Mouse (Mus musculus) heart, postnatal 25 days (tissue): ENCODE results near the gene 4930407I10Rik. TPM values are rescaled to one million over a fixed set of nuclear protein-coding genes. Genes with fewer than 3 reads are reported as not detected.

ENCODE experiments used
- DNase-seq: peaks from one replicate; pipeline ENCODE4 v3.0.0; 2022; ENCODE audit warnings: low spot score
- intact Hi-C: fragments of 180-260 bp; cut with DNase I; formaldehyde crosslinking; loops from one replicate; pipeline ENCODE4 v1.15.1; 2025
- total RNA-seq, 2 experiments: library from RNA; stranded (reverse); gene quantifications; 2 replicates each; pipeline ENCODE4 v1.2.3; 2021

The 4930407I10Rik gene
- total RNA-seq, 2 experiments from 2014 or later = not detected

DNA sequence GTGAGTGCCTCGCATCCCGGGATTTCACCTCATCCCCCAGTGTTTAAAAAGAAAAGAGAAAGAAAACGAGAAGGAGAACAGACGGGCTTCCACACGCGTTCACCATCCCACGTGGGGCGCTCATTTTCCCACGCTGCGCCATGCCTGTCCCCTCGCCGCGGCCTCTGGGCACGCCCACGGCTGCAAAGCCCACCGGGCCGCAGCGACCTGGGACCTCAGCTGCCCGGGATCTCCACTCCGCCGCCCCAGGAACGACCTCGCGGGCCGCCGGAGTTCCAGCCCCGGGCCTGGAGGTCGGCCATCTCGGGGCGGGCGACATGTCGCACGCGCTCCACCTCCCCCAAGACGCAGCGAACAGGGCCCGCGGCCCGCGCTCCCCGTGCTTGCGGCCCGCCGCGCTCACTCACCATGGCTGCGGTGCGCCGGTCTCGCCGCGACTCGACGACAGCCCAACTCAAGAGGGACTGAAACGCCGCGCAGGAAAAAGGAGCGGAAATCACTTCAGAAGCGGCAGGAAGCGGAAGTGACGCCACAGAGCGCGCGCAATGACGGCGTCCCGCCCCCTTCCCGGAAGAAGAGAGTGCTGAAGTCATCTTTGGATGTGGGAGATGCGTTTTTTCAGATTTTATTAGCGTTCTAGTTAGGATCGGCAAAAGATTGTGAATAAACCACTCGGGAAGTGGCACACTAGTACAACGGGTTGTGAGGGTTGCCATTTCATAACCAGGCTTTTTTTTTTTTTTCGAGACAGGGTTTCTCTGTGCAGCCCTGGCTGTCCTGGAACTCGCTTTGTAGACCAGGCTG lies 11.7 kb upstream of the 4930407I10Rik start, which contains the start of gene Snu13:
TSS of gene Snu13 (minus strand) at position 519 of the 804 bp plus-strand sequence.
- DNase-seq = peak; percentile 76
- intact Hi-C loops = no loop called here

- no peak for DNase-seq
- intact Hi-C loops = loop anchor here (5.0 kb wide), 1 partner anchor 75 kb away; the partner anchor contains the start of gene Ccdc134
Observed at GRCm38 (mm10) chr15:82052544-82052943, 6.4 kb upstream of the 4930407I10Rik start.

DNA sequence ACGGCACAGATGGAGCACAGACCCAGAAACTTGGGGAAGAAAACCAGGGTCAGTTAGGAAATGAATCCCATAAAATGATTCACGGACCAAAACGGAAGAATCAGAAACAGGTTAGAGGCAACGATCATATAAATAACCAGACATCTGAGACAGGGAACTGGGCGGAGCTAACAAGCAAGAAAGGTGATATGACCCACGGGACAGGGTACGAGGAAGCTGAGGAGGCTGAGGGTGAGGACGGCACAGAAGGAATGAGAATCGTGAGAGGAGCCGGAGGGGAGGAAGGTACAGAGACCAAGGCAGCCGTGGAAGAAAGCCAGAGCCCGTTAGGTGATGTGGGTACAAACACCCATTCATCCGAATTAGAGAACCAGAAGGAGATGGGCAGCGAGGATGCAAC lies 5.0 kb downstream of the 4930407I10Rik start:
- intact Hi-C loops = no loop called here

DNA sequence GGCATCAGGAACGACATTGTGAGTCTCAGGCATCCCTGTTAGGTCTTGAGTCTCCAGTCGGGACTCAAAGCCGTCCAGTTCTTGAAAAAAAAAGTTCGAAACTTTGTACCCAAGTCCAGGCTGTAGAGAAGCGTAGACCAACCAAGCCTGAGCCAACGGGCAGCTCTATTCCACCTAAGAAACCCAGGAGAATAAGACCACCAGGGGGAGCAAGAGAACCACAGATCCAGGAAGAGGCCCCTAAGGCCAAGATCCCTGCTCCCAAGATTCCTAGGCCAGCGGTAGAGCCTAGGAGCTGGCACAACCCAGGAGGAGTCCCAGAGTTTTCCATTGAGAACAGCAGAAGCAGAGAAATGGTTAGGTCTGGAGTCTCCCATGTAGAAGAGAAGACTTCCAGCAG lies 6.6 kb downstream of the 4930407I10Rik start:
- peak; percentile 35 for DNase-seq
- intact Hi-C loops = loop anchor here (1.0 to 5.0 kb wide), 2 partner anchors 42 to 171 kb away; no protein-coding TSS in a partner anchor

More for the DNA sequence above, 5.0 kb downstream of the 4930407I10Rik start:
- DNase-seq = no peak

- DNase-seq = no peak
- intact Hi-C loops = loop anchor here (5.0 kb wide), 1 partner anchor 37 kb away; no protein-coding TSS in a partner anchor
Observed at GRCm38 (mm10) chr15:82069898-82070297, 10.9 kb downstream of the 4930407I10Rik start, which contains the start of gene Mei1. Gene Mei1 (plus strand): TSS chr15:82069996.

- DNase-seq = no peak
- intact Hi-C loops = no loop called here
Observed at GRCm38 (mm10) chr15:82071816-82072469, 13.0 kb downstream of the 4930407I10Rik start.

GRCm38 (mm10) chr15:82073490-82073889 lies 14.5 kb downstream of the 4930407I10Rik start:
- DNase-seq = no peak
- intact Hi-C loops = no loop called here

GRCm38 (mm10) chr15:82079883-82080282 lies 20.9 kb downstream of the 4930407I10Rik start:
- intact Hi-C loops = loop anchor here (5.0 kb wide), 1 partner anchor 82 kb away; no protein-coding TSS in a partner anchor
- no peak for DNase-seq

GRCm38 (mm10) chr15:82081161-82081560 lies 22.2 kb downstream of the 4930407I10Rik start:
- no peak for DNase-seq
- intact Hi-C loops = no loop called here

DNA sequence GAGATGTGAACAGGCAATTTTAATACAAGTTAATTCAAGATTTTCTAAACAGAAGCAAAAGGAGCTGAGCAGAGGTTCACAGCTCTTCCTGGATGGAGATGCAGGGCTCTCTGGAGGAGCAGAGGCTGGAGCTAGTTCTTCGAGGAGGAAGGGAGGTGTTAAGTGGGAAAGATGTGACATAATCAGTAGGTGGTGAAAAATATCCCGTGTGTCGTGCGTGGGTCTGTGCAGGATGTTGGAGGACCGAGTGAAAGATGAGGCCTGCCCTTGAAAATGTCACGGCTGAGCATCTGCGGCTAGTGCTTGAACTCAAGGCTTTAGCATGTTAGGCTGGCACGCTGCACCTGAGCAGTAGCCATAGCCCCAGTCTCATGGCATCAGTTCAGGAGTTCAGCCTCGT lies 26.7 kb downstream of the 4930407I10Rik start:
- intact Hi-C loops = no loop called here
- no peak for DNase-seq

DNA sequence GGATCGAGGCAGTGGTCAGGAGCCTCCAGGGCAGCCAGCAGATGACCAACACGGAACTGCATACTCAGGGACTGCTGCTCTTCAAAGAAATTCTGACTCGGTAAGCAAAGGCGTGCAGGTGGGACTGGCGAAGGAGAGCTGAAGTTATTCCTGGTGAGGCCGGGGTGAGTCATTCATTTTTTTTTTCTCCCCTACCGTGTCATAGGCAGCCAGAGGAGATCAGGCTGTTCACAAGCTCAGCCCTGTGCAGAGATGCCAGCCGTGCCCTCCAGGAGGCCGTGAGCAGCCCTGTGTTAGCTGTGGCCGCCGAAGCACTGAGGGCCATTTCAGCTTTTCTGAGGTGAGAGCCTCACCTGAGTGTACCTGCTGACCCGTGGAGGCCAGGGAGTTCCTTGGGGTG lies 27.2 kb downstream of the 4930407I10Rik start:
- intact Hi-C loops = no loop called here
- no peak for DNase-seq

- intact Hi-C loops = no loop called here
- DNase-seq = no peak
Observed at GRCm38 (mm10) chr15:82087266-82087665, 28.3 kb downstream of the 4930407I10Rik start.

DNA sequence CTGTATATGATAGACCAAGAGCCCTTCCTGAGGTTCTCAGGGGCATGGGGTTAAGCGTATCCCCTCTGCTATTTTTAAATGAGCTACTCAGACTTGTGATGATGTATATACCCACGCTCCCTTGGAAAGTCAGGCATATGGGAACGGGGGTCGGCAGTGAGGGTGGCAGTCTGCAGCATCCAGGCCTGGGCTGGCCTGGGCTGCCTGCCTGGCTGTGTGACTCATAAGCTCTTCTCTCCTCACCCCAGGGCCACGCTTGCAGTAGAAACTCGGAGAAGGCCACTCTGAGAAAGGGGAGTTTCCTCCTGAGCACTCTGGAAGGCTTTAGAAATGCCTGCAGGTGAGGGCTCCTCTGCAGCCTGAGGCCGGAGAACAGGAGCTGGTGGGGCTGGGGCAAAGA lies 32.1 kb downstream of the 4930407I10Rik start:
- DNase-seq = no peak
- intact Hi-C loops = no loop called here

DNA sequence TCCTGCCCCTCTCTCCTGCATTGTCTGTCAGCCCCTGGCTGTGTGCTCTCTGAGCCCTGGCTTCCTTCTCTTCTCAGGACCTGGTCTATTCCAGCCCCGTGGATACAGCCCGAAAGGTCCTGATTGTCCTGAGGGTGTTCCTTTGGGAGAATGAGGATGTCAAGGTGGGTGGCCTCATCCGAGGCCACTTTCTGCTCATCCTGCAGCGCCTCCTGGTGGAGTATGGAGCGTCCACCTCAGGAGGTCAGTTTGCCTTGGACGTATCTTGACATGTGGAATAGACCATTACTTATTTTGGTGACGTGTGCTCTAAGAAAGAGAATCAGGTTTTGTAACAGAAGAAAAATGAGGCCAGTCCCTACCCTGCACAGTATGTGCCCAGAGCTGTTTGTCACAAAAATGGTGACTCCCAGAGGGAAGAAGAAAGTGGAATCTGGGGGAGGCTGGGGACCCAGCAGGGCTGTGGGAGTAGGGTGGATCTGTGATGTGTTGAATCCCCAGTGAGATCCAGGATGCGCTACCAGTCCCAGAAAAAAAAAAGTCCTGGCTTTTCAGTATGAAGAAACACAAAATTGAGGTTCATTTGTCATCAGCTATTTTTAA lies 48.1 kb downstream of the 4930407I10Rik start:
- intact Hi-C loops = loop anchor here (5.0 kb wide), 1 partner anchor 40 kb away; the partner anchor contains the start of gene Mei1
- no peak for DNase-seq

Other genes starting within 250 kb of the 4930407I10Rik start
- 10 to 100 TPM; 66.9 to 95.5 TPM for gene Tob2, start 200.4 kb upstream of the 4930407I10Rik start, total RNA-seq
- gene Phf5a, start 187.2 kb upstream of the 4930407I10Rik start, total RNA-seq = 10 to 100 TPM; 29.7 to 38.0 TPM
- gene Aco2, start 186.8 kb upstream of the 4930407I10Rik start, total RNA-seq = 1,000 to 10,000 TPM; 2,060 to 2,092 TPM
- 1 to 10 TPM; 6.7 to 7.0 TPM for gene Polr3h, start 132.9 kb upstream of the 4930407I10Rik start, total RNA-seq
- gene Csdc2, start 122.4 kb upstream of the 4930407I10Rik start, total RNA-seq = 10 to 100 TPM; 73.5 to 87.5 TPM
- gene Pmm1, start 98.2 kb upstream of the 4930407I10Rik start, total RNA-seq = 10 to 100 TPM; 26.6 to 27.0 TPM
- not detected for gene 1700029P11Rik, start 78.6 kb upstream of the 4930407I10Rik start, total RNA-seq
- gene Xrcc6, start 71.3 kb upstream of the 4930407I10Rik start, total RNA-seq = 10 to 100 TPM; 21.4 to 23.5 TPM
- 10 to 100 TPM; 24.4 to 25.9 TPM for gene Desi1, start 25.3 kb upstream of the 4930407I10Rik start, total RNA-seq
- 10 to 100 TPM; 48.2 to 52.5 TPM for gene Snu13, start 11.6 kb upstream of the 4930407I10Rik start, total RNA-seq
- gene Mei1, start 10.8 kb downstream of the 4930407I10Rik start, total RNA-seq = not detected
- 1 to 10 TPM; 4.4 to 6.4 TPM for gene Ccdc134, start 68.8 kb downstream of the 4930407I10Rik start, total RNA-seq
- 10 to 100 TPM; 20.5 to 21.8 TPM for gene Srebf2, start 88.0 kb downstream of the 4930407I10Rik start, total RNA-seq
- under 1 TPM; 0.13 to 0.20 TPM for gene Shisa8, start 153.7 kb downstream of the 4930407I10Rik start, total RNA-seq
- under 1 TPM in 1 of 2 experiments, not detected in 1; 0.36 TPM for gene Tnfrsf13c, start 165.2 kb downstream of the 4930407I10Rik start, total RNA-seq
- gene Cenpm, start 185.6 kb downstream of the 4930407I10Rik start, total RNA-seq = under 1 TPM; 0.36 to 0.78 TPM
- not detected for gene 1500009C09Rik, start 193.2 kb downstream of the 4930407I10Rik start, total RNA-seq
- under 1 TPM; 0.31 to 0.87 TPM for gene Sept3, start 215.7 kb downstream of the 4930407I10Rik start, total RNA-seq
- gene Wbp2nl, start 239.8 kb downstream of the 4930407I10Rik start, total RNA-seq = not detected